Mouse (Mus musculus) fibroblast of lung, adult 2 months (primary cell): ENCODE results near the gene Fgb.

ENCODE experiments used
- DNase-seq: peaks from one replicate; pipeline ENCODE4 v3.0.0-alpha.2; 2011; ENCODE audit warnings: low read depth

Fgb gene

GRCm38 (mm10) chr3:83027546-83028251, 22.0 kb downstream of the Fgb start:
- no peak for DNase-seq

DNA sequence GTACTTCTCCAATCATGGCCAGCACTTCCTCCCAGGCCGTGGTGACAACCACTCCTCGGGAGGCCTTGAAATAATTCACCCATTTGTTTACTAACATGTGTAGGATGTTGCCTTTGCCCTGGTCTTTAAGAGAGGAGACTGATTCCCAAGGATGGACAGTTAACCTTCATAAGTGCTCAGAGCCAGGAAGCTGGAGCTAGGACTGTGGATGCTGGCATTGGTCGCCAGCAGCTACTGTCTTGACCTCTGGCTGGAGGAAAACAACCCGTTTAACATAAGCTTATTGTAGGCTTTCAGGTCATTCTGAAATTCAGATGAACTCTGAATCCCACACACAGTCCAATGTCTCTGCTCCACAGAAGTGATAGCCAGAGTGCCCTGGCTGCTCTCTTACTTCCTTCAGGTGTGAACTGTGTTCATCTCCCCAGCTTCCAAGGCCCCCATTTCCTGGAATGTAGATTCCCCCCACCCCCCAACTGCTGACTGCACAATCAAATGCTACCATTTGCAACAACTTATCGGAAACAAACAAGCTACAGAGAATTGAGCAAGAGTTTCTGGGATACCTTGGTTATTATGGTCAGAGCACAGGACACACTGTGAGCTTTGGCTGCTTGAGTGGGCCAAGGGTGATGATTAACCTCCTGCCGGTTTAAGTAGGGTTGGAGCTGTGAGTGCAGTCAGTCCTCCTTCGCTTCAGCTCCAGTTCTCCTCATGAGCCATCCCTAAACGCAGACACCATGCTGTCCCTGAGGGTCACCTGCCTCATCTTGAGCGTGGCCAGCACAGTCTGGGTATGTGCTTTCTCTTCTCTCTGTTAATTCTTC, 24.0 kb downstream of the Fgb start, which contains the start of gene Fga:
TSS of gene Fga (plus strand) at position 602 of the 827 bp plus-strand sequence.
- no peak for DNase-seq

DNA sequence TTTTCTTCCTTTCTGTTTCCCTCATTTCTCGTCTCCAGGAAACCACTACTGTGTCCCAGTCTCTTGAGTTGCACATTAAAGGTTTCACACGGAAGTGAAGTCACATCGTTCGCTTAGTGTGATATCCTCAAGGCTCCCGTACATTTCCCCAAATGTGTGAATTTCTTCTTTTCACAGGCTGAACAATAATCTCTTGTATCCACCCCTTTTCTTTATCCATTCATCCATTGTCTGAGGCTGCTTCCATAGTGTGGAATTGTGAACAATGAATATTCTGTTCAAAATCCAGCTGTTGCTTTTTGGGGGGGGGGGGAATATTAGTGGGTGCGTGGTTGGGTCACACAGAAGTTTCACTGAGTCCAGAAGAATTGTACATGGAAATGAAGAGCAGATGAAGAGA, 24.6 kb downstream of the Fgb start:
- no peak for DNase-seq

- DNase-seq: no peak
Observed at GRCm38 (mm10) chr3:83021176-83021575, 28.5 kb downstream of the Fgb start.

GRCm38 (mm10) chr3:83020387-83020786, 29.3 kb downstream of the Fgb start:
- no peak for DNase-seq

GRCm38 (mm10) chr3:83016236-83016635, 33.4 kb downstream of the Fgb start:
- DNase-seq: no peak

DNA sequence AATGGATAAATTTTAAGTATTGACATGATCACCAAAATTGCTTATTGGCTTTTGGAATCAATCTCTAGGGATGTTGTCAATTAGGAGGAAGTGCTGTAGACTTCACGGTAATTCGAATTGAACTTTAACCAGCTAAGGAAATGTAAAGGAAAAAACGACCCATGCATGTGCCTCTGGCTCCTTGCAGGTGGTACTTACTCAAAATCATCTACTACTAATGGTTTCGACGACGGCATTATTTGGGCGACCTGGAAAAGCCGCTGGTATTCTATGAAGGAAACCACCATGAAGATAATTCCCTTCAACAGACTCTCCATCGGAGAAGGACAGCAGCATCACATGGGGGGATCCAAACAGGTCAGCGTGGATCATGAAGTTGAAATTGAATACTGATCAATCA, 35.7 kb downstream of the Fgb start:
- DNase-seq: no peak

GRCm38 (mm10) chr3:83012636-83013035, 37.0 kb downstream of the Fgb start:
- DNase-seq: no peak

- DNase-seq: no peak
Observed at GRCm38 (mm10) chr3:83011565-83011964, 38.1 kb downstream of the Fgb start.

GRCm38 (mm10) chr3:83011136-83011535, 38.5 kb downstream of the Fgb start:
- no peak for DNase-seq

DNA sequence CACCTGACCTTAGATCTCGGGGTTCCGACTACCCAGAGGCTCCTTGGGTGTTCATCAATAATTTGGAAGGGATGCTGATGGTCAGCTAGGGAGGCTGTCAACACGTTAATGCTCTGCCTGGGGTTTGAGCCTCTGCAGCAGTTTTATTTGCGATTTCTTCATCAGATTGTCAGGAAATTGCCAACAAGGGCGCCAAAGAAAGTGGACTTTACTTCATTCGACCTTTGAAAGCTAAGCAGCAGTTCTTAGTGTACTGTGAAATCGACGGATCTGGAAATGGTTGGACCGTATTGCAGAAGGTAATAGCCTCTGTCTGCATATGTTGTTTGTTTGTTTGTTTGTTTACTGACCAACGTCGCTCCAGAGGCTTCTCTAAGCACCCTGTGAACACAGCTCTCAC, 39.4 kb downstream of the Fgb start:
- no peak for DNase-seq

- no peak for DNase-seq
Observed at GRCm38 (mm10) chr3:83007557-83007956, 42.1 kb downstream of the Fgb start, which contains the start of gene Fgg. TSS of gene Fgg (plus strand) at chr3:83007724.

DNA sequence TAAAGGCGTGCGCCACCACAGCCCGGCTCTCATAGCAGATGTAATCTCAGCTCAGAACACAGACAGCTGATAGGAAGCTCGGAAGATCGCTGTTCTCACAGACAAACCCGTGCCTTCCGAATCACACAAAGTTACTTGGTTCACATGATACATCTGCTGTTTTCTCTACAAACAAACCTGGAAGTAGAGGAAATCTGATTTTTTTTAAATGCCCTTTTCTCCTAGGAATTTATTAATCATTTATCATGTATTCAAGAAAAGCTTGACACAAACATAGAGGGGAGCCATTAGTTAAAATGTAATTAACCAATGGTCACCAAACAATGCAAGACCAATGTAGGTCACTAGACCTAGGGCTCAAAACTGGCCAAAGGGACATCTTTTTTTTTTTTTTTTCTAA, 44.9 kb downstream of the Fgb start:
- no peak for DNase-seq

- DNase-seq: no peak
Observed at GRCm38 (mm10) chr3:83003068-83003467, 46.6 kb downstream of the Fgb start.

DNA sequence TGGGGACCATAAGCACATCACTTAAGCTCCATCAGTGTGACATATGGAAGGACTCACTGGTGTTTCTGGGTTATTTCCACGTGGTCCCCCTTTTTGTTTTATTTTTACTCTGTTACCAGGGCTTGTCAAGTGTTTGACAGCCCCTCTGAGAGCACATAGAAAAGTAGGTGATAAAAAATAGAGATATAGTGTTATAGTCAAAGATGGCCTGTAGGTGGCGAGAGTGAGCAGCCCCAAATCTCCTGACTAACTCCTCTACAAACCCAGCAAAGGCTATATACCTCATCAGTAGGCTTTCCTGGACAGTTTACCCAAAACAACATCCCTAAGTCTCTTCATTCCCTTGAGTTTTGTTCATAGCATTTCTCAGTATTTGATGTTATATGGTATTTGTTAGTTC, 47.5 kb downstream of the Fgb start:
- peak; percentile 11 for DNase-seq

DNA sequence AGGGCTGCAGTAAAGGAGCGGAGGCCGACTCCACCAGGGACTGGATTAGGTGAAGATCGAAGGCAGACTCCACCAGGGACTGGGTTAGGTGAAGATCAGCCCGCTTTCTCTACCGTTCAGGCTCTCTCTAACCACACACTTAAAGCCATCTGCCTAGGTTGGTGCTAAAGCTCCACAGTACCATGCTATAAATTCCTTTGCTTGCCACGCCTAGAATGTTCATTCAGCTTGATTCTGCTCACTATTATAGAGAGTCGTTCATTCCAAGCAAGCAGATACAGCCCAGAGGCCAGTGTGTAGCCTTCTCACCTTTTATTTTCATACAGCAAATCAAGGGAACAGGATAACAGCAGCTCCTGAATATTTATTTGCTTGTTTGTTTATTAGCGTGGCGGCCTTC, 49.7 kb downstream of the Fgb start:
- no peak for DNase-seq

DNA sequence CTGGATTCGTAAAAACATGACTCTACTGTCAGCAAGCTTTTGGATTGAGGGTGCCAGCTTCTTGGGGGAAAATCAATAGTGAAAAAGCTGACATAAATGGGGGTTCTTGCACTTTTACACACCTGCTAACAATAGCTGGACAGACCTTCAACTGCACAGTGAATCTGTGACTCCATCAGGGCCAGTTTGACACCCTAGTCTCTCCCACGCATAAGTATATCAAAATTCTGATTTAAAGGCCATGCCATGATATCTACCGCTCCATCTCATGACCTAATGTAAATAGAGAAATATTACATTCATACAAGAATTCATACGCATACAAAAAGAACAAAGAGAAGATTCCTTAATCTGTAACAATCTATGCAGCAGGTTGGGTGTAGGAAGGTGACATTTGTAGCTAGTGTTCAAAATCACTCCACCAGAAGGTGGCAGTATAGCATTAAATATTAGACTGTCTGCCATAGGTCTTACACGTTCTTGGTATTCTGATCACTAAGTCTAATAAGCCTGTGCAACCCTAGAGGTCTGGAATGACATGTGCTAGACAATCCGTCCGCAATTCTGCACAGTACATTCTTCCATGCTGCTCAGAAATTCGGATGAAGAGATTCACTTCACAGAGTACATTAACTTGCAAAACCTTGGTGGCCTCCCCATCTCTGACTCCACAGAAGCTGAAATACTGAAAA, 50.7 kb downstream of the Fgb start:
- peak; percentile 31 for DNase-seq

DNA sequence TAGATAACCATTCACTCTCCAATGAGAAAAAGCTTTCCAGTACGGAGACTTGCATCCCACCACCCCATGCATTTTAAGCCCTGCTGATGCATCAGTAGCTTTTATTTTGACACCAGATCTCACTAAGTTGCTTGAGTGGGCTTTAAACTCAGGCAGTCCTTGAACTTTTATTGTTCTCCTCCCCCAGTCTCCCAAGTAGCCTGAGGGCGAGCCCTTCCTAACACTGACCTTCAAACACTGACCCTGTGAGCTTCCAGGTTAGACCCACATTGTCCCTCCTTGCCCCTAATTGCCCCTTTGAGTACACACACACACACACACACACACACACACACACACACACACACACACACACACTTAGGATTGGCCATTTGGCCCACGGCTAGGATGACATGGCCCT, 53.0 kb downstream of the Fgb start:
- DNase-seq: no peak

DNA sequence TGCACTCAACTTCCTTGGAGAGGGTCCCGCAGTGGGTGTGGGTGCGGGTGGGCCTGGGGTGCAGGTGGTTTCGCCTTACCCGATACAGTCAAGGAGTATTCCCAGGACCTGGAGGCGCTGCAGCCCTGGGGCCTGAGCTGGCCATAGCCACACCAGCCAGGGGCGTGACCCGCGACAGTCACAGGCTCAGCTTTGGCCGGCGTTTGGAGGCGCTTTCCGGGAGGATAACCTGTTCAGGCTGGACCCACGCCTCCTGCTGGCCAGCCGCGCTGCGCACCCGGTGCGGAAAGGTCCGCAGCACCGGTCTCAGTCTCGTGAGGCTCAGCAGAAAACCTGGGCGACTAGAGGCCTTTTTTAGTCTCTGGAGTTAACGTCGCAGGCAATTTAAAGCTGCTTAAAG, 54.3 kb downstream of the Fgb start:
- DNase-seq: peak; percentile 12

- DNase-seq: no peak
Observed at GRCm38 (mm10) chr3:82992956-82993355, 56.7 kb downstream of the Fgb start.

DNA sequence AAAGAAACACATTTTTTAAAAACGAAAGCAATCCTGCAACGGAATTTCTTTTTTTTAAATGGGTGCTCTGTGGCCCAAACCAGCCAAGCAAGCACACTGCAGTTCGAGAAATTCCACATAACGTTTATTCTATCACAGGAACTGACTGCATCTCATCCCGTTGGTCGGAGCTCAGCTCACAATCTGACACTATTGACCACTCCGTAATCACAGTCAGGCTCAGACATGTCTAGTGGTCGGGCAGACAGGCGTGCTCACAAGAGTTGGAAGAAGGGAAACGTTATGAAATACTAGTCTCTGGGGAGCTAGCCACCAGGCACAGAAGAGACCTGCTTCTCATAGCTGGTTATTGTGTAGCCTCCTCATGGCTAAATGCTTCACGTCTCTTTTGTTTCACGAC, 57.7 kb downstream of the Fgb start:
- DNase-seq: no peak
